Mouse (Mus musculus) liver, adult 2 months (tissue): Measurements from ENCODE around the gene Tab1. TPM values are rescaled to one million over a fixed set of nuclear protein-coding genes. Genes with fewer than 3 reads are reported as not detected.

Experiments used
- DNase-seq: peaks from one replicate; pipeline ENCODE4 v3.0.0-alpha.2; 2011; ENCODE audit warnings: low read depth, low spot score; ENCODE audit errors: extremely low read depth
- H3K27ac ChIP-seq: fragments of 200-500 bp; replicated peaks from 2 replicates; pipeline ENCODE4 v1.5.1; 2012; ENCODE audit warnings: low read depth, mild to moderate bottlenecking, control low read depth, inconsistent platforms, low read length; ENCODE audit not compliant: insufficient read depth
- H3K27me3 ChIP-seq: fragments of 200-500 bp; 2 replicates; pipeline ENCODE4 v1.6.1; 2012; ENCODE audit warnings: mild to moderate bottlenecking, moderate library complexity, low read length, inconsistent platforms; ENCODE audit not compliant: control insufficient read depth, insufficient read depth
- H3K36me3 ChIP-seq: fragments of 200-500 bp; 2 replicates; pipeline ENCODE4 v1.6.1; 2012; ENCODE audit warnings: low read length, inconsistent platforms; ENCODE audit not compliant: control insufficient read depth, insufficient read depth
- H3K4me1 ChIP-seq: fragments of 200-500 bp; 2 replicates; pipeline ENCODE4 v1.6.1; 2011; ENCODE audit warnings: low read length; ENCODE audit not compliant: control insufficient read depth, insufficient read depth
- H3K4me3 ChIP-seq: fragments of 200-500 bp; 2 replicates; pipeline ENCODE4 v1.5.1; 2011; ENCODE audit warnings: low read depth, mild to moderate bottlenecking, control low read depth, low read length, moderate library complexity; ENCODE audit not compliant: insufficient read depth
- H3K79me2 ChIP-seq: fragments of 200-500 bp; 2 replicates; pipeline ENCODE4 v1.6.1; 2012; ENCODE audit warnings: inconsistent platforms, mild to moderate bottlenecking, low read length, moderate library complexity; ENCODE audit not compliant: control insufficient read depth, insufficient read depth
- H3K9ac ChIP-seq: fragments of 200-500 bp; 2 replicates; pipeline ENCODE4 v1.6.1; 2012; ENCODE audit warnings: low read depth, mild to moderate bottlenecking, control low read depth, inconsistent platforms, low read length
- CTCF ChIP-seq: fragments of 200-500 bp; IDR thresholded peaks from 2 replicates; pipeline ENCODE4 v1.5.1; 2011; ENCODE audit warnings: low read depth, low read length, control low read depth
- POLR2A ChIP-seq: fragments of 200-500 bp; IDR thresholded peaks from 2 replicates; pipeline ENCODE4 v1.6.1; 2011; ENCODE audit warnings: low read length, control low read depth; ENCODE audit not compliant: insufficient read depth; ENCODE audit errors: extremely low read depth
- WGBS: fragments of 180-500 bp; shearing (Covaris S2); methylation state at CpG from one replicate; pipeline ENCODE4 v1.1.7; 2018; 5-methylcytosine and 5-hydroxymethylcytosine counted together
- polyA plus RNA-seq: library from polyadenylated mRNA; depleted of rRNA; stranded (reverse); fragments of >200 nt; gene quantifications from 2 replicates; pipeline ENCODE4 v1.2.3, GENCODE M21; 2012; rRNA removed
- total RNA-seq: library from RNA; depleted of rRNA; stranded (reverse); fragments of >200 nt; gene quantifications from 2 replicates; pipeline ENCODE4 v1.2.3, GENCODE M21; 2014; rRNA removed

The Tab1 gene
- total RNA-seq (4.1 and 4.3 TPM in 2 replicates), polyA plus RNA-seq (5.0 and 5.1 TPM in 2 replicates)

GRCm38 (mm10) chr15:80132993-80133586 is at the start of gene Tab1:
TSS of gene Tab1 (plus strand) at chr15:80133127.
- no peaks in the 10 kb centered on the region for H3K27me3 ChIP-seq
- TF ChIP-seq CTCF (peak; percentile 79), POLR2A (peak; percentile 57)
- peak within 1 kb of the TSS; percentile 91 for H3K9ac ChIP-seq
- no peaks in the 10 kb centered on the region for H3K36me3 ChIP-seq
- H3K79me2 ChIP-seq = peaks cover 7% of the 10 kb centered on the region; the same call in 1 of the 2 replicates
- WGBS = under 1% methylated on average over 58 of the region's 59 CpGs
- H3K4me1 ChIP-seq = peaks cover 10% of the 10 kb centered on the region
- H3K4me3 ChIP-seq = peak within 1 kb of the TSS; percentile 83
- peak; percentile 72 for DNase-seq
- H3K27ac ChIP-seq = peak within 1 kb of the TSS; percentile 93

DNA sequence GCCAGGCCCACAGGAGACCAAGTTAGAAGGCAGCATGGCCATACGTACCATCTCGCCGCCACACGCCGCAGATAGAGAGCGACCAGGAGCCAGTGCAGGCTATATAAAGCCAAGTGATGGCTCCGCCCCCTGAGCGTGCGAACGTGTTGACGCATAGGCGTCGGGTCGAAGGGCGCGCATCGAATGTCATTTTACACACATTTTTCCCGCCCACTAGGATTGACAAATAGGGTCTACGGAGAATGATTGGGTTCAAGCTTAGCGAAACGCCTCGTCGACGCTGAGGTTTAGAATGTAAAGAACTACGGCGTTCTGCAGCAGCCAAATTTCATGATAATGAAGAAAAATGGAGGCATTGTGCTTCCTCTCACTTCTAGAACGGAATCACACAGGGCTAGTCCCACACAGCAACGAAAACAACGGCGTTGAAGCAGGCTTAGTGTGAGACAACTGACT is 49.6 kb upstream of the Tab1 start:
- H3K4me1 ChIP-seq = peaks cover 10% of the 10 kb centered on the region
- no peaks in the 10 kb centered on the region for H3K79me2 ChIP-seq
- DNase-seq = peak; percentile 97
- peak overlapping the region; percentile 85 for H3K27ac ChIP-seq
- peaks cover 38% of the 10 kb centered on the region for H3K36me3 ChIP-seq
- TF ChIP-seq POLR2A = peak; percentile 100
- TF ChIP-seq CTCF = peak; percentile 15; the same call in 1 of the 2 replicates
- H3K27me3 ChIP-seq = no peaks in the 10 kb centered on the region
- peak overlapping the region; percentile 96 for H3K9ac ChIP-seq
- WGBS = under 1% methylated on average over 30 of the region's 30 CpGs
- peak overlapping the region; percentile 93 for H3K4me3 ChIP-seq

GRCm38 (mm10) chr15:80083740-80084139 is 49.2 kb upstream of the Tab1 start:
- Histone ChIP-seq H3K27me3 (no peaks in the 10 kb centered on the region), H3K27ac (peak overlapping the region; percentile 80), H3K9ac (peak overlapping the region; percentile 73), H3K79me2 (no peaks in the 10 kb centered on the region), H3K4me1 (peaks cover 10% of the 10 kb centered on the region), H3K4me3 (peak overlapping the region; percentile 62), H3K36me3 (peaks cover 33% of the 10 kb centered on the region)
- no peak for TF ChIP-seq CTCF
- TF ChIP-seq POLR2A = no peak
- 2% methylated on average over 12 of the region's 12 CpGs for WGBS
- no peak for DNase-seq

DNA sequence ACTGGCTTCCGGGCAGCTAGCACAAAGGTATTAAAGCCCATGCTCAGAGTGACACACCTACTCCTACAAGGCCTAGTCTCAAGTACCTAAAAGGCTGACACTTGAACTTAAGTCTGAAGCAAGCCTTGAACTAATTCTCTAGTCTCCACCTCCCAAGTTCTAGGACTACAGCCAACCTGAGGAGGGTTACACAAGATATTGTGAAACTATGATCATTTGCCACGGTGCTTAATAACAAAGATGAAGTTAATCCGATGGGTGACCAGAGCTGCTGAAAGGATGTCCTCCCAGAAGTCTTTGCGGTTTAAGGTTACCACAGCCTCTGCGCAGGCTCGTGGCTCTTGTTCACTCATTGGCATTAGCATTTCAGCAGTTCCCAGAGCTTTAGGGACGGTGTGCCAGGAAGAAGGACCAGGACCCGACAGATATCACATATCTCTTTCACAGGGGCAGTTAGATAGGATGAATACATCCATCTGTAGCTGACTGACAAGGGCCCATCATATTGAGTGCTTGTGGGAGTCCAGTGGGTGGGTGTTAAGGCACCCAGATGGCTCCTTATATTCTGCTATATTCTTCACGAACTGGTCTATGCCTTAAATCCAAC is 45.4 kb upstream of the Tab1 start:
- Histone ChIP-seq H3K27ac (no peak overlapping the region), H3K79me2 (no peaks in the 10 kb centered on the region), H3K4me1 (peaks cover 2% of the 10 kb centered on the region; the same call in 1 of the 2 replicates), H3K27me3 (peaks cover 4% of the 10 kb centered on the region; the same call in 1 of the 2 replicates), H3K36me3 (no peaks in the 10 kb centered on the region), H3K4me3 (no peak overlapping the region), H3K9ac (no peak overlapping the region)
- 68% methylated on average over 9 of the region's 9 CpGs for WGBS
- TF ChIP-seq CTCF = no peak
- TF ChIP-seq POLR2A = no peak
- peak; percentile 78 for DNase-seq

DNA sequence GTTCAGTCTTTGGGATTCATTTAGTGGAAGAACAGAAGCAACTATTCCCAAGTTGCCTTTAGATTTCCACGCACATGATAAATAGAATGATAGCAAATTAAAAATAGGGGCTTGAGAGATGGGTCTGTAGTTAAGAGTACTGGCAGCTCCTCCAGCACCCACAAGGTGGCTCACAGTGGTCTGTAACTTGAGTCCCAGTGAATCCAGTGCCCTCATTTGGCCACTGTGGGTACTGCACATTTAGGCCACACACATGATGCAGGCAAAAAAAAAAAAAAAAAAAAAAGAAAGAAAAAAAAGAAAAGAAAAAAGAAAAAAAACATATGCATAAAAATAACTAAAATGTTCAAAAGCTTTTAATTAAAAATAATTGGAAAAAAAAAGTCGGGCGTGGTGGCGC is 44.3 kb upstream of the Tab1 start:
- no peak overlapping the region for H3K27ac ChIP-seq
- H3K79me2 ChIP-seq = no peaks in the 10 kb centered on the region
- no peak overlapping the region for H3K4me3 ChIP-seq
- no peaks in the 10 kb centered on the region for H3K36me3 ChIP-seq
- WGBS = 58% methylated on average over 4 of the region's 4 CpGs
- H3K9ac ChIP-seq = no peak overlapping the region
- H3K4me1 ChIP-seq = peaks cover 2% of the 10 kb centered on the region; the same call in 1 of the 2 replicates
- peaks cover 4% of the 10 kb centered on the region; the same call in 1 of the 2 replicates for H3K27me3 ChIP-seq
- peak; percentile 86 for TF ChIP-seq CTCF
- TF ChIP-seq POLR2A = no peak
- DNase-seq = peak; percentile 61
